Mouse (Mus musculus) heart, embryonic 16.5 days (tissue): ENCODE results near the gene Syne3. TPM values are rescaled to one million over a fixed set of nuclear protein-coding genes. Genes with fewer than 3 reads are reported as not detected.

ENCODE experiments used
- microRNA-seq: library from miRNA; unstranded; fragments of <30 nt; microRNA quantifications from one replicate; pipeline ENCODE4, GENCODE M21; 2017
- polyA plus RNA-seq: library from polyadenylated mRNA; unstranded; fragments of >200 nt; fragmentation: Nextera tagmentation; extraction: Ambion mirVana; gene quantifications from 2 replicates; pipeline ENCODE4 v1.2.1, GENCODE M21; 2015

The Syne3 gene
- polyA plus RNA-seq, 1 experiment from 2014 or later, result 1.9 TPM

Small RNAs within 50 kb of the gene (microRNA-seq; reads per million reads assigned to microRNA genes)
- 4.1 reads per million, percentile 15 among the genes with 10 or more reads in this experiment for gene Mir3069

Other genes starting within 250 kb of the Syne3 start
- gene Clmn, start 144.7 kb downstream of the Syne3 start, polyA plus RNA-seq, result 0.49 and 0.76 TPM in 2 replicates
- gene Glrx5, start 22.9 kb upstream of the Syne3 start, polyA plus RNA-seq, result 170 and 173 TPM in 2 replicates
- not detected in 2 replicates for gene Tcl1b2, start 136.2 kb upstream of the Syne3 start, polyA plus RNA-seq
- gene Tcl1b1, start 149.9 kb upstream of the Syne3 start, polyA plus RNA-seq, result not detected in 2 replicates
- not detected in 2 replicates for gene Tcl1b5, start 166.5 kb upstream of the Syne3 start, polyA plus RNA-seq
- not detected in 2 replicates for gene Tcl1b3, start 181.2 kb upstream of the Syne3 start, polyA plus RNA-seq
- not detected in 2 replicates for gene Tcl1b4, start 192.1 kb upstream of the Syne3 start, polyA plus RNA-seq
- gene Tcl1, start 213.0 kb upstream of the Syne3 start, polyA plus RNA-seq, result not detected in 2 replicates